Mouse (Mus musculus) brain, embryonic 14.5 days (tissue): Measurements from ENCODE around the gene Olfr744. TPM values are rescaled to one million over a fixed set of nuclear protein-coding genes. Genes with fewer than 3 reads are reported as not detected.
"Not testable (repeated sequence)": the region's sequence is repeated elsewhere in the genome, so short reads cannot be mapped to it uniquely, and the experiment has no call there.

Experiments used
- DNase-seq: peaks from one replicate; pipeline ENCODE4 v3.0.0-alpha.2; 2011; ENCODE audit warnings: low read depth
- CTCF ChIP-seq: fragments of 200-500 bp; IDR thresholded peaks from 2 replicates; pipeline ENCODE4 v1.5.1; 2012; ENCODE audit warnings: inconsistent platforms, mild to moderate bottlenecking, moderate library complexity, borderline replicate concordance; ENCODE audit not compliant: insufficient read depth, insufficient read length; ENCODE audit errors: extremely low read depth
- POLR2A ChIP-seq: fragments of 200-500 bp; IDR thresholded peaks from 2 replicates; pipeline ENCODE4 v1.6.1; 2012; ENCODE audit warnings: mild to moderate bottlenecking, inconsistent platforms, borderline replicate concordance; ENCODE audit not compliant: poor library complexity, insufficient read depth, insufficient read length, severe bottlenecking; ENCODE audit errors: extremely low read depth
- polyA plus RNA-seq: library from polyadenylated mRNA; depleted of rRNA; stranded (reverse); fragments of >200 nt; gene quantifications from 2 replicates; pipeline ENCODE4 v1.2.3, GENCODE M21; 2012; rRNA removed

The Olfr744 gene
- polyA plus RNA-seq, result not detected in 2 replicates

DNA sequence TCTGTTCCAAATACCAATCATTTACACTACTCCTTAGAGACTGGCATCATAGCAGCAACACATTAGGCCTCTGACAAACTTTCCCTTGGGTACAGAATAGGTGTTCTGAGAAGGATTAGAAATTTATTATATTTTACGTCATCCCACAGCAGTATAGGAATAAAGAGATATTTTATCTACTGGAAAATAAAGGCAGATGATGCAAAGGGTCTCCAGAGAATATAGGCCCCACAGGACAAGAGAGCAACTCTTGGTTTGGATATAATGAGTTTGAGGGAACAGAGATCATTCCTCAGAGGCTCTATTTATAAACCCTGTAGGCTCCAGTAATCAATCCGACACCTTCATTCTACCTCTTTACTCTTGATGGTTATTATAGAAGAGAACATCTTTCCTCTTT lies at the start of gene Olfr744:
TSS of gene Olfr744 (plus strand) at position 301 of the 400 bp plus-strand sequence.
- no peak for DNase-seq
- TF ChIP-seq CTCF, result no peak
- no peak for TF ChIP-seq POLR2A

DNA sequence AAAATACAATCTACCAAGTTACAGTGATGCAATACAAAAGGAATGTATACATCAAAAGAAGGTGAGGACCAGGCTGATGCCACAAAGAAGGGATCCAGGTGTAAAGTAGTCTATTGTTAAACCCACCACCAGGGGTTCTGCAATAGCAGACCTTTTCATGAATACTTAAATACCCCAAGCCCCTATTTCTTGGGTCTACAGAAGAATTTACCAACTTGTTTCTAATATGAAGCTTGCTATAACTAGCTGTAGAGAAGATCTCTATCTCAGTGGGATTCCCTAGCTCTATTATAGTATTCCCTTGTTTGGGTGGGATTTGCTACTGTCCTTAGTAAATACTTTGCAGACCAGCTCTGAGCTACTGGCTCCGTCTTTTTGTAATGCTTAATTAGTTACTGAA lies 41.6 kb upstream of the Olfr744 start:
- not testable (repeated sequence) for DNase-seq

DNA sequence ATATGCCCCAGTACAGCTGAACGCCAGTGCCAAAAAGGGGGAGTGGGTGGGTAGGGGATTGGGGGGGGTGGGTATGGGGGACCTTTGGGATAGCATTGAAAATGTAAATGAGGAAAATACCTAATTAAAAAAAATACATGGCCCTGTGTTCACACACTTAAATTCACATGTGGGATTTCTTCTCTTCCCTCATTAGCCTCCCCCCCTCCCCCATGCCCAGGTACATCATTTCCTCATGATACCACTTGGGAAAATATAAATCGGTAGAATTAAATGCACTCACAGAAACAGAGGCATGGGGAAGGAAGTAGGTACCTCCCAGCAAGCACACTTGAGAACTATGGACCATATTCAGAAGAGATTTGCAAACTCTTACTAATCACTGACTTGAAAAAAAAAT lies 24.4 kb downstream of the Olfr744 start, which contains the start of gene Olfr745:
TSS of gene Olfr745 (plus strand) at position 301 of the 400 bp plus-strand sequence.
- TF ChIP-seq POLR2A, result no peak
- TF ChIP-seq CTCF, result no peak
- DNase-seq, result no peak

DNA sequence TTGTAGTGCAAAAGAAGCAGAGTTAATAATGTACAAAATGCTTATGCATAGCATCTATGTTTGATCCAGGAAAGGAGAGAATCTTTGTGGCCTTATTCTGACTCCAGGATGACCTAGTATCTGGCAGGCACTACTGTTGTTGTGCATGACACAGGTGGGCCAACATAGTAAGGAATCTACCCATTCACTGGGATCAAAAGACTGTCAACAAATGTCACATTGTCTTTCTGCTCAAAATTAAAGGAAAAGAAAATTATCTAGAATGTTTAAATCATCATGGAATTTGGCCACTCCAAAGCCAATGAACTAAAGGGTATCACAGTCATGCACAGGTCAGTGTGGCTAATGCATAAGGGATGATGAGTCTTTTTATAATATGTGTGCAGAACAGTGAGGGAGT lies 32.1 kb downstream of the Olfr744 start, which contains the start of gene Olfr746:
TSS of gene Olfr746 (plus strand) at position 301 of the 400 bp plus-strand sequence.
- TF ChIP-seq POLR2A (no peak), CTCF (no peak)
- no peak for DNase-seq

Other genes with a start within 250 kb of the Olfr744 start
- gene Olfr736, start 233.7 kb upstream of the Olfr744 start, polyA plus RNA-seq, result not detected in 2 replicates
- gene Olfr738, start 207.3 kb upstream of the Olfr744 start, polyA plus RNA-seq, result not detected in 2 replicates
- gene Olfr739, start 196.3 kb upstream of the Olfr744 start, polyA plus RNA-seq, result not detected in 2 replicates
- gene Olfr740, start 169.3 kb upstream of the Olfr744 start, polyA plus RNA-seq, result not detected in 2 replicates
- not detected in 2 replicates for gene Olfr741, start 142.1 kb upstream of the Olfr744 start, polyA plus RNA-seq
- gene Olfr742, start 111.3 kb upstream of the Olfr744 start, polyA plus RNA-seq, result not detected in 2 replicates
- gene Olfr743, start 93.0 kb upstream of the Olfr744 start, polyA plus RNA-seq, result not detected in 2 replicates
- not detected in 2 replicates for gene Olfr745, start 24.5 kb downstream of the Olfr744 start, polyA plus RNA-seq
- not detected in 2 replicates for gene Olfr746, start 32.2 kb downstream of the Olfr744 start, polyA plus RNA-seq
- gene Olfr747, start 78.3 kb downstream of the Olfr744 start, polyA plus RNA-seq, result not detected in 2 replicates
- not detected in 2 replicates for gene Olfr748, start 92.5 kb downstream of the Olfr744 start, polyA plus RNA-seq
- not detected in 2 replicates for gene Olfr749, start 130.2 kb downstream of the Olfr744 start, polyA plus RNA-seq
- 103 and 110 TPM in 2 replicates for gene Ttc5, start 170.6 kb downstream of the Olfr744 start, polyA plus RNA-seq
- gene Ccnb1ip1, start 192.9 kb downstream of the Olfr744 start, polyA plus RNA-seq, result 0.13 TPM in 1 of 2 replicates, not detected in the other
- gene Parp2, start 193.0 kb downstream of the Olfr744 start, polyA plus RNA-seq, result 59.7 and 63.2 TPM in 2 replicates